Mouse (Mus musculus): ENCODE results near the gene Ndc1.
"Not testable (repeated sequence)": the region's sequence is repeated elsewhere in the genome, so short reads cannot be mapped to it uniquely, and the experiment has no call there.

The Ndc1 gene

GRCm38 (mm10) chr4:107367567-107368314 lies at the start of gene Ndc1:
TSS of gene Ndc1 (plus strand) at chr4:107367784.
- DNase-seq (ENCODE audit: low spot score): peak; percentile 73

DNA sequence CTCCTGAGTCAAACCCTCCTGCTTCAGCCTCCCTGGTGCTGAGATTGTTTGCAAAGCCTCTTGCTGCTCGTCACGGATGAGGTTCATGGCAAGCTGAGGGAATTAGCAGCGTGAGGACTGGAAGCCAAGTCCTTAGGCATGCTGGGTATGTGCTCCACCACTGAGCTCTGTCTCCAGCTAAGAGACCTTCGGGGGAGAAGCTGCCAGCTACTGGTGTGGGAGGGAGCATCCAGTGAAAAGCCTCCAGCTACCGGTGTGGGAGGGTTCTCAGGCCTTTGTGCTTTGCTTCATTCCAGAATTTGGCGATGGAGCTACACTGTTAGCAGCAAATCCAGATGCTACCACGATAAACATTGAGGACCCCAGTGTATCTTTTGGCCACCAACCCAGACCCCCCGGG lies 48.9 kb upstream of the Ndc1 start:
- DNase-seq (ENCODE audit: low spot score): no peak

- DNase-seq (ENCODE audit: low spot score): no peak
Observed at GRCm38 (mm10) chr4:107321041-107321440, 46.5 kb upstream of the Ndc1 start.

- DNase-seq (ENCODE audit: low spot score): no peak
Observed at GRCm38 (mm10) chr4:107323113-107323512, 44.5 kb upstream of the Ndc1 start.

DNA sequence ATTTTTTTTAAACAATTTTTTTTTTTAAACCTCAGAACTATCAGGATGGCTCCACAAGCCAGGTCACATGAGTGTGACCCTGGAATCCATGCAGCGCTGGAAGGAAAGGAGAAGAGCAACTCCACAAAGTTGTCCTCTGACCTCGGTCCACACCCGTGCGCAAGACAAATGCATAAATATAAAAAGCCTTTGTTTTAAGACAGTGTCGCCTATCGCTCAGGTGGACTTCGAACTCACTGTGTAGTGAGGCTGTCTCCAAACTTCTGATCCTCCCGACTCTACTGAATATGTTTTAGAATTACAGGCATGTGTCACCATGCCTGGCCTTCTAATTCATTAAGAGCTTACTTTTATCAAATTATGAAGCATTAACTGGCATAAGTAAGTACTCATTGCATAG lies 39.1 kb upstream of the Ndc1 start:
- DNase-seq (ENCODE audit: low spot score): no peak

DNA sequence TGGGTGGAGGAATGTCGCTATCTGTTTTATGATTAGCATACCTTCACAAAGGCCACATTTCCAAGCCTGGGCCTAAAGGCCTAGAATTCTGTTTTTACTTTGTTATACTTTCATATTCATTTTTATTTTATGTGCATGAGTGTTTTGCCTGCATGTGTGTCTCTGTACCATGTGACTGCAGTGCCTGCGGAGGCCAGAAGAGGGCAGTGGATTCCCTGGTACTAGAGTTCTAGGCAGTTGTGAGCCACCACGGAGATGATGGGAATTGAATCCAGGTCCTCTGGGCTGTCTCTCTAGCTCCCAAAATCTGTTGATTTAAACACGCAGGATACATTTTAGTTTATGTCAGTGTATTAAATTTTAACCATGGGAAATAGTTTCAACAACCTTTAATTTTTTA lies 34.1 kb upstream of the Ndc1 start:
- no peak for DNase-seq (ENCODE audit: low spot score)

DNA sequence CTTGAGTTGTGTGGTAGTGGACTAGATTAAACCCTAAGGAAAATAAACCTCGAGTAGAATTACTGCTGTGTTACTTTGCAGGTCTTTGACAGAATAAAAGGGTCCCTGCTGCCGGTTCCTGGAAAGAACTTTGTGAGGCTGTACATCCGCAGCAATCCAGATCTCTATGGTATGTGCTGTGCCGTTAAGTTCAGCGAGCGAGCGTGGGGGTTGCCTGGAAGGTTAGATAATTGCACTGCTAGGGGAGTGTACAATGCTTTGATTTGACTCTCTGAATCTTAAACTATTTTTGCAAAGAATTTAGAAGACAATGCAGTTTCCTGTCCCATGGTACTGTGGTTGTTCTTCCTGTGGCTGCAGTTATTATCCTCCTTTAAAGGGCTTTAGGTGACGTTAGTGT lies 31.2 kb upstream of the Ndc1 start:
- no peak for DNase-seq (ENCODE audit: low spot score)

DNA sequence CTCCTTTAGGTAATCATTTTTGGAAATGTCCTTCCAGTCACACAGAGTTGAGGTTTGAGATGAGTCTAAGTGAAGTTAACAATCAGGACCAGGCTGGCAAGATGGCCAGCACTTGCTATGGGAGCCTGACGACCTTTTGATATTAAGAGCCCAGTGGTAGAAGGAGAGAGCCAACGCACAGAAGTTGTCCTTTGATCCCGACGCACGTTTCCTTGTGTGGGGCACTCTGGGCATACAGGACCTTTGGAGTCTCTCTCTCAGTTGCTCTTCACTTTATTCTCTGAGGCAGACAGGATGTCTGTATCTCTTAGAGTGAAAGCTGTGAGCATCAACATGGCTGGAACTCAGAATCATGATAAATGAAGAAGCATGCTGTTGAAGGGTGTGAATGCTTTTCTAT lies 30.1 kb upstream of the Ndc1 start:
- DNase-seq (ENCODE audit: low spot score): no peak

GRCm38 (mm10) chr4:107341354-107341753 lies 26.2 kb upstream of the Ndc1 start:
- no peak for DNase-seq (ENCODE audit: low spot score)

- no peak for DNase-seq (ENCODE audit: low spot score)
Observed at GRCm38 (mm10) chr4:107344612-107345011, 23.0 kb upstream of the Ndc1 start.

GRCm38 (mm10) chr4:107347221-107347620 lies 20.4 kb upstream of the Ndc1 start:
- no peak for DNase-seq (ENCODE audit: low spot score)

DNA sequence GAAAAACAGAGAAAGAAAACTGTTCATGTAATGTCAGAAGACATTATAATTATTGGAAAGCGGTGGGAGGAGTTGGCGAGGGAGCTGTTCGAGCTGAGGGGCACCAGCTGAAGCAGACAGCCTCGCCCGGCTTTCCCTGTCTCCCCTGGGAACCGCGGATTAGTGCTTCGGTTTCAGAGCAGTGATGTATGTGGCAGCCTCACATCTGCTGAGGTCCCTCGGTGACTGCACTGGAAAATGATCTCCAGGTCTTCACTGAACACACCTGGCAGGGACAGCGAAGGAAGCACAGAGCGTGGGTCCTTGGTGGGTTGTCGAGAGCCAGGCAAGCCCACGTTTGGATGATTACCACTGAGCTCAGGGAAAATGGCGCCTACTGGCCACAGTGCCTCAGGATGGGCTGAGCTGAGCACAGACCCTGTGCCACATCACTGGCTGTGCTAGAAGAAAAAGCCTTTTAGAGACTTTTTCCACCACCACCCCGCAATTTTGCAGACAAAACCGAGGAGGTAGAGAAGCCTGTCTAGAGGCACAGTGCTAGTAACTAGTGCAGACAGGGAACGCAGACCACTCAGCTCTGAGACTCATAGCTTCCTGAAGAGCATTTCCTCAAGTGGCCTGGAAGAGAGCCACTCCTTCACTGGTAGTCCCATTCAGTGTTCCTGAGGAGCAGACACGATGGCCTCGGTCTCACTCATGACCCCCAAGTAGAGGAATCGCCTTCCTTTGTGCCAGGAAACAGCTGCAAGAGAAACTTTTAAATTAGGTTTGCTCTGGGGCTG lies 18.9 kb upstream of the Ndc1 start:
- no peak for DNase-seq (ENCODE audit: low spot score)

GRCm38 (mm10) chr4:107349311-107350008 lies 18.1 kb upstream of the Ndc1 start:
- DNase-seq (ENCODE audit: low spot score): peak; percentile 22

DNA sequence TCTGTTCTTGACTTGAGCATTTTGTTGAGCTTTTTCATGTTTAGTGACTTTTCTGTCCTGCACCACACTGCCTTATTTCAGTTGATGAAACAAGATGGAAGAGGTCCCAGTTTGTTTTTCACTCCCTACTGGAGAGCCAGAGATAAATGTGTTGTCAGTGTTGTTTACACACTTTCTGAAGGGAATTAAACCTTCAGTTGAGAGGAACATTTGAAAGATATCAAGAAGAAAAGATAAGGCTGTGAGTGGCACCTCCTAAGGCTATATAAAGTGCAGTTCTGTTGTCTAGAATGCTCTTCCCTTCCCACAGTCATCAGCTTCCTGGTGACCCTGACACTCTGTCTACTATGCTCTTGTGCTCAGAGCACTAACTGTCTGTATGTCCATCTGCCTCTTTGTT lies 16.2 kb upstream of the Ndc1 start:
- DNase-seq (ENCODE audit: low spot score): no peak

GRCm38 (mm10) chr4:107353612-107354011 lies 14.0 kb upstream of the Ndc1 start:
- no peak for DNase-seq (ENCODE audit: low spot score)

GRCm38 (mm10) chr4:107354126-107354525 lies 13.5 kb upstream of the Ndc1 start:
- no peak for DNase-seq (ENCODE audit: low spot score)

GRCm38 (mm10) chr4:107354543-107354942 lies 13.0 kb upstream of the Ndc1 start:
- no peak for DNase-seq (ENCODE audit: low spot score)

- DNase-seq (ENCODE audit: low spot score): not testable (repeated sequence)
Observed at GRCm38 (mm10) chr4:107357172-107357571, 10.4 kb upstream of the Ndc1 start.

- no peak for DNase-seq (ENCODE audit: low spot score)
Observed at GRCm38 (mm10) chr4:107358460-107358859, 9.1 kb upstream of the Ndc1 start.

DNA sequence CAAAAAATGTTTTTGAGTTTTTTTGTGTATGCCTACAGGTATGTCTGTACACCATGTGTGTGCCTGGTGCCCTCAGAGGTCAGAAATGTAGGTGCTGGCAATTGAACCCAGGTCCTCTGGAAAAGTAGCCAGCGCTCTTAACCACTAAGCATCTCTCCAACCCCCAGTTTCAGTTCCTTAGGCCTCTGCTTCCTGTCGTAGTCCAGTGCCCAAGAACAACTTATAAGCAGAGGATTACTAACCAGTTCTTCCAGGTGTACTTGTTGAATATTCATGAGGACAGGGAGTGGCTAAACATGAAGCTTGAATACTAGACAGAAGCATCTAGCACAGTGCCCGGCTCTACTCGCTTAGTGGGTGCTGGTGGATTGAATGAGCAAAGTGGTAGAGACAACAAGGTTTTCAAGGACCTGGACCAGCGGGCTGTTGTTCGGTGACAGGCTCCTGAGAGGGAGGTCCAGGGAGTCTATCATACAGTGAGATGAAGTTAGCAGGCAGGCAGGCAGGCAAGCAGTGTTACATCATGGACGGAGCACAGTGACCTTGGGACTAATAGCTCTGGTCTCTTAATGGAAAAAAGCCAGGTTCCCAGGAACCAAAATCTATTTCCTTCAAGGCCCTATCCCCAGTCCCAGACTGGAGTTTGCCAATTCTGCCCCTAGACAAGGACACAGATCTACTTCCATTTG lies 7.0 kb upstream of the Ndc1 start:
- DNase-seq (ENCODE audit: low spot score): no peak

DNA sequence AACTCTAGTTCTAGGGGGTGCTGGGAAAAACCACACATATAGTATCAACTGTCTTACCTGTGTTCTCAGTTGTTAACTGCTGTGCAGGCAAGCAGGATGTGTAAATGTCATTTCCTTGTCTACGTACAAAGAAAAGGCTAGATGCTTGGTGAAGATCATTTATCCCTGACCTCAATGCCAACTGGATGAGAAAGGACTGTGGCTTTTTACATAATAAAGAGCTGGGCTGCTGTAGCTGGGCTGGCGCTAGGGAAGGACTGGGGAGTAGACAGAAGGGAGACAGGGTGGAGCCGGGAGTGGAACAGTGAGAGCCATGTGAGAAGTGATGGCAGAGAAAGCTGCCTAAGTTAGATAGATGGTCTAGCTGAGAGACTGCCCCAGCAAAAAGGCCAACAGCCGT lies 4.8 kb upstream of the Ndc1 start:
- DNase-seq (ENCODE audit: low spot score): no peak

DNA sequence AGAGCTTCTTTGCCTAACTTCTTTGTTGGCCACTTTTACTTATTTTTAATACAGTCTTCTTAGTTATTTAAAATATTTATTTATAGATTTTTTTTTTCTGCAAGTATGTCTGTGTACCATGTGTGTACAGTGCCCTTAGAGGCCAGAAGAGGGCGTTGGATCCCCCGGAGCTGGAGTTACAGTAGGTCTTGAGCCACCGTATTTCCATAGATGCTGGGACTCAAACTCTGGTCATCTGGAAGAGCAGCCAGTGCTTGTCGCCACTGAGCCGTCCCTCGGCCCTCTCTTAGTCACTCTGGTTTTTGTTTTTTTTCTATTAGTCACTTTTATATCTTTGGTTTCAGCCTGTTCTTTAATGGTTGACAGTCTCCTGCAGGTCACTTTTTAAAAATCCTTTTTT lies 4.0 kb upstream of the Ndc1 start:
- DNase-seq (ENCODE audit: low spot score): no peak
